Mouse (Mus musculus) frontal cortex, adult (tissue): Measurements from ENCODE around the gene Tenm4.

Source experiments
- ATAC-seq: cut with Nextera tagmentation; 2 replicates; pipeline ENCODE4 v1.9.2; 2017; ENCODE audit warnings: mild to moderate bottlenecking, moderate library complexity, mixed read lengths; ENCODE audit not compliant: low TSS enrichment

Gene Tenm4

DNA sequence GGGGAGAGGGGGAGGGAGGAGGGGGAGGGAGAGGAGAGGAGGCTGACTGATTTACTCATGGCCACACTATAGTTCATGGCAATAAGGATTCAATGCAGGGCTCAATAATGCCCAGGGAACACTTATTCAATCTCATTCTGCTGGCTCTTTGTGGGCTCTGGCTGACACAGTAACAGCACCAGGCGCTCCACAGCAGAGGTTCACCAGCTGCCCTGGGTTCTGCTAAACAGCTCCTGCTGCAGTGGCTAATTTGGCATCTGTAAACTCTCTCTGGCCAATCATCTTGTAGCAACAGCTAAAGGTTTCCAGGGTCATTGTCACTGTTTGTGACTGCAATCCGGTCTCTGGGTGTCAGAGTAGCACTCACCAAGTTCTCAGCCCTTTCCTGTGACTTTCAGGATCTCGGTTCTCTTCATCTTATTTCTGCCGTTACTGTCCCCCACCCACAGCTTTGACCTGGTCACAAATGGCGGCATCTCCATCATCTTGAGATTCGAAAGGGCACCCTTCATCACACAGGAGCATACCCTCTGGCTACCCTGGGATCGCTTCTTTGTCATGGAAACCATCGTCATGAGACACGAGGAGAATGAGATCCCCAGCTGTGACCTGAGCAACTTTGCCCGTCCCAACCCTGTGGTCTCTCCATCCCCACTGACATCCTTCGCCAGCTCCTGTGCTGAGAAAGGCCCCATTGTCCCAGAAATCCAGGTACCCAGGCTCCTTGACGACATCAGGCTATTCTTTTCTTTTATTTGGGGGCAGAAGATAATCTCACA lies 671.6 kb downstream of the Tenm4 start:
- no peak for ATAC-seq

DNA sequence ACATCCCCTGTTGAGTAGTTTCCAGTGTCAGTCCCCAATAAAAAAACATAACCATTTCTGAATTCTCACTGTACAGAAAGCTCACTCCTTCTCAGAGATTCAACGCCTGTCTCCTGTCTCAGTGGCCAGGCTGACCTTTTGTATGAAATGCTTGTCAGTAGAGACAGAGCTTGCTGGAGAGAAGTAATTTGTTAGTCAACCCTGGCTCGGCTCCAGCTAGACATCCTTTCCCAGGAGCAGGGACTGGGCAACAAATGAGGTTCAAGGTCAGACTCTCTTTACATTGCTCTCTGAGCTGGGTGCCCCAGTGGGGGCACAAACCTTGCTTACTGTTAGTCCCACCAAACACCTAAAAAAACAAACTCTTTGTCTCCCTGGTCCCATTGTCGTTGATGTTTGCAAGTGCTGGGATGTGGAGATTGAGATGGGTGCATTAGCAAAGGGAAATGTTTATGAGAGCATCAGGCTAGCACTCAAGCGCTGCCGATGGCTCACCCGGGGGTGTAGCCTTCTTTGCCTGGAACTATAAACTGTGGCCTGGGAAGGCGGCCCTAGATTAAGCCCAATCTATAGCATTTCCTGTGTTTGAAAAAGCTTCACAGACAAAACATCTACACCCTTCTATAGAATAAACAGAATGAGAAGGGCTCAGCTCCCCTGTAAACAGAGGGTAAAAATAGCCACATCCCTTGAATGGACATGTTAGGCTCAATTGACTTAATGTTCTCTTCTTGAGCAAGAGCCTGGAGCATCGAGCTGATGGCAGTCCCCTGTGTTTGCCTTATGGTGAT lies 673.3 kb downstream of the Tenm4 start:
- no peak for ATAC-seq

DNA sequence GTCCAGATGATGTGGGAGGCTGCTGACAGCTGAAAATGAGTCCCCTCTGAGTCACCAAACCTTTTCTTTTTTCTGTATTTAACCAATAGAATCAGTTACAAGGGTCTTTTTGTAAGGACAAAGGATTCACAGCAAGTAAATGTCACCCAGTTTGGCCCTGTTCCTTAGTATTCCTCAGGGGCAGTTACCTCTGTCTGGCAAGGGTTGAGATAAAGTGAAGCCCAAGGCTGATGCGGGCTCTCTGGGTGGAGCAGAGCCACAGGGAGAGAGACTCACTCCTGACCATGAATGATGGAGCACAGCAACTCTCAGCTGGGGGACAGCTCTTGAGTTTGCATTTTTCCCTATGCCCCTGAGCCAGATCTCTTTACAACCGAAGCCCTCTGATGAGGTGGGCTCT lies 681.7 kb downstream of the Tenm4 start:
- ATAC-seq, result no peak

DNA sequence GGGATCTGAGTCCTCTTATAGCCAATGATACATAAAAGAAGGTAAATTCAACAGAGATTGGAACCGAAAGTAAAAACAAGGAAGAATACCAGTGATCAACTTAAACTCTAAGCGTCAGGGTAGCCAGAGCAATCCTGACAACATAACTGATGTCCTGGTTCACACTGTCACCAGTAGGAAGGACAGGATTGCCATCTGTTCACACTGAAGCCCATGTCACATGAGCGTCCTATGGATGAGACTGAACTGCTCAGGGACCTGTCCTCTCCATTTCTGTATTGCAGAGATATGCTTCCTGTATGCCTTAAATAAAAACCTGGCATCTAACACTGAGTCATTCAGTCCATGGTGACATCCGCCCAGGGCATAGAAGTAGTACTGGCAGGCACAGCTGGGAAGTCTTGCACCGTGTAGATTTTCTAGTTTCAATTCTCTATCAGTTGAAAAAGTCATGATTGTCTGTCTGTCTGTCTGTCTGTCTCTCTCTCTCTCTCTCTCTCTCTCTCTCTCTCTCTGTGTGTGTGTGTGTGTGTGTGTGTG lies 684.9 kb downstream of the Tenm4 start:
- ATAC-seq, result no peak

DNA sequence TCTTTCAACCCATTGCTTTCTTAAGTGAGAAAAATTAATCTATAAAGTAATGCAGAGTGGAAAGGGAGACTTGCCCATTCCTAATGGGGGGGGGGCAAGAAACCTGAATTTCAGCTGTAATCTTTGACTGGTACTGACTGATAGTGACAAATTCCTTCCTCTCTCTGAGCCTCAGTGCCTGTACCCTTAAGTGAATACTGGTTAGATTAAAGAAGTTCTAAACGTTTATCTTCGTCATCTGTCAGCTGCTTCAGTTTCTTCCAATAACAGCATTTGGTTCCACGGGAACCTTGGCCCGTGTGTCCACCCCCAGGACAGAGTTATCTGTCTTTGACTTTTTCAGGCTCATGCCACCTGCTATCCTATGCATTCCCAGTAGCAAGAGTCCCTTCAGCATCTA lies 685.5 kb downstream of the Tenm4 start:
- ATAC-seq, result no peak

DNA sequence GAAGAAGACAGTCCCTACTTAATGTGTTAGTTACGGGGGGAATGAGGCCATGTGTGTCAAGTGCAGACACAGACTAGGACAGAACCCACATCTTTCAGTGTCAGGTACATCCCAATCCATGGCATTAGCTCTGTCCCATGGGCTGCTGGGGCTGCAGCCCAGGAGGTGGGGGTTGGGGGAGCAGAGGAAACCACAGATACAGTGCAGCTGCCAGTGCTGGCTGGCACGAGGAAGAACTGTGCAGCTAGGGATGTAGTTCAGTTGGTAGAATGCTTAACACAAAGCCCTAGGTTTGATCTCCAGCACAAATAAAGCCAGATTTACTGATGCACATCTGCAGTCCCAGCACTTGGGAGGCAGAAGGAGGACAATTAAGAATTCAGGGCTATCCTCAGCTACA lies 688.0 kb downstream of the Tenm4 start:
- no peak for ATAC-seq

DNA sequence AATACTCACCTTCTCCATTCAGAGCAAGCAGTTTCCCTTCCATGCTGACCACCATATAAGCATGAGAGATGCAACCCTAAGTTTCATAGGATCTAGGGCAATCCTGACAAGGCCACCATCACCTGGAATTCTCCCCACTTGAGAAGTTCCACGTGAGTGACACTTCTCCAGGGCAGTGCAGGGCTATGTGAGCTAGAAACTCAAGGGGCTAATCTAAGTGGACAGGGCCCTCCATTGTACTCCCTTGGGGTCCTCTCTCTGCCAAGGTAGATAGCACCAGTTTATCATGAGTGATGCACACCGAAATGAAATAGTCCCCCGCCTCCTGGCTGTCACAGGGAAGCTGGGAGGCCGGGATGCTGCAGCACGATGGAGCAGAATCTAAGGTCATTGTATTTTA lies 688.6 kb downstream of the Tenm4 start:
- no peak for ATAC-seq

DNA sequence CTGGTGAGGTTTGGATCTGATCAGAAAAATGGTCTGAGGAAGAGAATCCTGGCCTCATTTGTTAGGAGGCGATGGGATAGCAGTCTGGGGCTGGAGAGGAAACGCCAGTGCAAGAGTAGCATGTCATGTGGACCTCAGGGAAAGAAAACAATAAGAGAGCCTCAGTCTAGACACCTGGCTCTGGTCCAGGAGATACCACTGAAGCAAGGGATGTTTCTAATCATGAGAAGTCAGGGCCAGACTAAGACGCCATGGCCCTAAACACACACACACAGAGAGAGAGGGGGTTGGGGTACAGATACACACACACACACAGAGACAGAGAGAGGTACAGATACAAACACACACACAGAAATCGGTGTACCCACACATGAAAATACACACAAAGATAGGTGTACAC lies 689.6 kb downstream of the Tenm4 start:
- ATAC-seq, result no peak

DNA sequence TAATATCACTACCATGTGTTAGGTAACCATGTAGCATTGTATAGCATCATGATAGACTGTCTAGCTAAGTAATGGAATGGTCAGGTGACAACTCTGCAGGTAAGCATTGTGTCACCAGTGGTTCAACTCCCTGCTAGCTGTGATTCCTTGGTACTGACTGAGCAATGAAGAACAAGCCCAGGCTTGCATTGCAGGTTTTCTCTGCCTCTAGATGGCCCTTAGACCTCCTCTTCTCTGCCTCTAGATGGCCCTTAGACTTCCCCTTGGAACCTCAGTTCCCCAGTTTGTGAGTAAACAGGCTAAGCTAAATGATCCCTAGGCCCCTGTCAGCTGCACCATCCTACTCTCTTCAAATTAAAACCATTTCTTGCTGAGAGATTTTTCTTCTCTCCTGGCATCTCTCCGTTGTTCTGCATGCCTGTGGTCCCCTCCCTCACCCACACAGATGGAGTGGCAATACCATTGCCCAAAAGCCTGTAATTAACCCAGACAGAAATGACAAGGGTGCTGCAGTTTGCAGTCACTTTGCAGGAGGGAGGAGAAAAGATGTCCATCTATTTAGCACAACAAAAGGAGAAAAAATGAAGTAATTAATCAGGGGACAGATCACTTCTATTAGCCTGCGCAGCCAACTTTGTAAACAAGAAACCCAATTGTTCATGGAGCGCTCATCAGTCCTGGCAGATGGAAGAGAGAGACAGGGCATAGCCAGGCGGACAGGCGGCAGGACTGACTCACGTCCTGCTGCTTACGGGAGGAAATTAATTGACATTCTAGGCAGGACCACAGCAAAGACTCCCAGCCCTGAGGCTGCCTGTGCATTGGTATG lies 694.1 kb downstream of the Tenm4 start:
- peak; percentile 35 for ATAC-seq

DNA sequence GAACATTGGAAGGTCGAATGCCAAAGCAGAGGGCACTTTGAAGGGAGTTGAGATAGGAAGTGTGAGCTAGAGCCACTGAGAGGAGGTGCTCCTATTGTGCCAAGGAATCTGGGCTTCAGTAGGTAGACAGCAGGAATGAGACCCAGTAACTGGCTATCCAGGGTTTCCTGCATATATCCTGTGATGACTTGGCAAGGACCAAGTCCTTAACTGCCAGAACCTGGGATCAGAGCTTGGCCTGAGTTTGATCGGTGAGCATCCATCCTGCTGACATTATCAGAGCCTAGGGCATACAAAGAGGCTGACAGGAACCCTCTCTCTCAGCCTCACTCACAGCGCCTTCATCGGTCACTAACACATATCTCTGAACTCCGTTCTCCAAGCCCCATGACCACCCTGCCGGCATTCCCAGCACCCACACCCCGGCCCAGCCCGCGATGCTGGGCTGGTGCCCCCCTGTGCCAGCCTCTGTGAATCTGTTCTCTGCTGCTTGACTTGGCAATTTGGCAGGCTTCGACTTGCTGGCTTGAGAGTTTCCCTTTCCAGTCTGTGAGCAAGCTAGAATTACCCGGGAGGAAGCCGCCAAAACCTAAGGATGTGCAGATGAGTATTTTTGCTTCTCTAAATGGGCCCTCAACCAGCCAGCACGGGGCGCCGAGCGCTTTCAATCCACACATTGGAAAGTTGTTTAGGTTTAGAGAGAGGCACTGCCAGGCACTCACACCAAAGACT lies 698.2 kb downstream of the Tenm4 start:
- ATAC-seq, result peak; percentile 86

DNA sequence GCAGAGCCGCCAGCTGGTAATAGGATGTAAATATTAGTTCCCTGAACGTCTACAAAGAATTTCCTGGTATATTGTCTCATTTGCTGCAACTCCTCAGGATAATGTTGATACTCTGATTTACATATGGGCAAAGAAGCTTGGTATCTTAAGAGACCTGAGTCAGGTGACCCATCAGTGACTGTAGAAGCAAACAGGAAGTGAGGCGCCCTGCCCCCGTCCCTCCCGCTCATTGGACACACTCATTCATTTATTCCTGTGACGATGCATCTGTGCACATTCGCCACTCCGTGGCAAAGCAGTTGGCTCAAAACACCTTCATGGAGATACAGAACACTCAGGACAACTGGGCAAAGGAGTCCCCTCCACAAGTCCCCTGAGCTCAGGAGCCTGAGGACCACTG lies 699.4 kb downstream of the Tenm4 start:
- ATAC-seq, result no peak

DNA sequence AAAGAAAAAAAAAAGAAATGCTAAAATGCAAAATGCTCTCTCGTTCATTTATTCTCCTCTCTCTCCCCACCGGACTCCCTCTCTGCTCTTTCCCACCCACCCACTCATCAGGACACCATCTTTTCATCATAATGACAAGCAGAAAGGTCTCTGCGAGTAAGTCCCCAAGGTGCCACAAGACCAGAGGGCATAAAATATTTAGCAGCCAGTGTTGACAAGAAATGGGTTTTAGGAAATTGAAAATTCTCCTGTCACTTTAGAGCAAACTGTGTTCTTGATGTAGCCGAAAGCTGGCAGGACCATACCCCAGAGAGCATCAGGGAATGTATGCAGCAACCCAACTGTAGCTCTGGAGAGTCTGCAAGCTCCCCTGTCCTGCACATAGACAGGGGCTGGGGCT lies 700.0 kb downstream of the Tenm4 start:
- ATAC-seq, result no peak

DNA sequence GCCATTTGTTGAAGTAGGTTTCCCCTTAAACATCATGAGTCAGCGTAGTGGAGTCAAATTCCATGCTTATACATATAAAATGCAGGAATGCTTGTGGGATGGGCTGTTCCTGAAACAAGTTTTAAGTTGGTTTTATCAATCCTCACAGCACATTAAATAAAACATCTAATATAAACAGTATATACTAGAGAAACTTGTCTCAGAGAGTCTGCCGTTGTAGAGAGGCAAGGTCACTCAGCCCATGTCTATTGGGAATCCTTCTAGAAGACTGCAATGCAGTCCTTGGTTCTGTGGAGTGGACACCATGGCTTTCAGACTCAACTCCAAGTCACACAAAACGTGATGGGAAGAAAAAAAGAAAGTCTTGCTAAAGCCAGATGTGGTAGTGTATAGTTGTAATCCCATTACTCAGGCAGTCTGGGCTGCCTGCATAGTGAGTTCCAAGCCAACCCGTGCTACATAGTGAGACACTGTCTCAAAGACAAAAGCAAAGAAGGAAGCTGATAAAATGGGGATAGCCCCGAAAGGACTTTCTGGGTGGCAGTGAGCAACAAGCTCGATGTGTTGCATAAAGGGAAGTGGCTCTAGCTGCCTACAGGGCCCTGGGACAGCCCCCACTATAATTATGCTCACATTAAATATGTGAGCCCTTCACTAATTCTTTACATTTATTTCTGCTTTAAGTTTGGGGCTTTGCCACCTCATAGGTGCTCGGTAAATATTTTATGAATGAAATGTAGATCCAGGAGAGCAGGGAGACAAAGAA lies 707.6 kb downstream of the Tenm4 start:
- ATAC-seq, result no peak

DNA sequence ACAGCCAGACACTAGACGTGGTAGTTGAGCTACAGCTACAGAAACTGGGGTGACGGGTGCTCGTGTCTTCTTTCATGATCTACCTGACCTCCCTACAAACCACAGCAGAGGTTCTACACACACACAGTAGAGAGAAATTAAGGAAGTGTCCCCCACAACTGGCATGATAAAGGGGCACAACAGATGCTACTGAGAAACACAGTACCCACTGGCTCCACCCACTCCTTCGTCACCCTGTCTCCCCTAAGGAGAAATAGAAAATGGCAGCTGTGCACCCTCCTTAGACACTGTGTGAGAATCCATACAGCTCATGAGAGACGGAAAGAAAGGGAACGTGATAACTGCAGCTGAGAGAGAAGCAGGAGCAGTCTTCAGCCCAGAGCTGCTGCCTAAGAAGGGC lies 708.5 kb downstream of the Tenm4 start:
- no peak; the same call in 1 of the 2 replicates for ATAC-seq

DNA sequence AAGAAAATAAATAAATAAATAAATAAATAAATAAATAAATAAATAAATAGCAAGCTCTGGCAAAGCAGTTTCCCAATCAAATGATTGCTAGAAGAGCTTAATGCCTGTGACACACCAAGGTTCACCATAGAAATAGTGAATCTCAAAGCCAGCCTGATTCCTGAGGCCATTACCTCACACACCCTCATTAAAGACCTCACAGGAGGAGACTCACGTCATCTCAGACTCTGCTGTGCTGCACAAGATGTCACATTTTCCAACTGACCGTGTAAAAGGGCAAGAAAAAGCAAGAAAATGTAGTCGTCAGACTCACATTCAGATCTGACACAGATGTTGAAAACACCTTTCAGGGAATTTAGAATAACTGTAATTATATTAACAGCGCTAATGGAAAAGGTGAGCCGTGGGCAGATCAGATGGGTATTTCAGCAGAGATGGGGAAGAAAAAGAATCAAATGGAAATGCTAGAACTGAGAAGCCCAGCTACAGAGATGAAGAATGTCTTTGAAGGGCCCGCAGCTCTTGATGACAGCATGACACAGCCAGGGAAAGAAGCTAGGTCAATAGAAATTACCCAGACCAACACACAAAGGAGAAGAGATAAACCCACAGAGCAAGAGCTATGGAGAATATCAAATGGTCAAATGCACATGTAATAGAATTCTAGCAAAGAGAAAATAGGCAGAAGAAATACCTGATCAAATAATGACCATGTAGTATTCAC lies 709.3 kb downstream of the Tenm4 start:
- no peak for ATAC-seq

DNA sequence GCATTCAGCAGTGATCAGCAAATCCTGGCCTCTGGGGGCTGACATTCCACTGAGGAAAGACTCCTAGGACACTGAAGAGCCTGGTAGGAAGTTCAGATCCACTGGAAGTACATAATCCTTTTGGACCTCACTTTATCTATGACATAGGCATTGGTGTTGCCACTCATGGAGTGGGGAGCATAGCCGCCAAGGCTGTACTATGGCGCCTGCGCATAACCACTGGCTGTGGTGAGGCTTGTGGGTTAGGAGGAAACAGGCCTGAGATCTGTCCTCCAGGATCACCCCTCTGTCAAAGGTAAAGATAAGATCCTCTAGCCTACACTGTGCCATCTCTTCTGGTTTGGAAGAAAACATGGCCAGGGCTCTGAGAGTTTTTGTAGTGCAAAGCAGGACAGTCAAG lies 712.3 kb downstream of the Tenm4 start:
- no peak for ATAC-seq

DNA sequence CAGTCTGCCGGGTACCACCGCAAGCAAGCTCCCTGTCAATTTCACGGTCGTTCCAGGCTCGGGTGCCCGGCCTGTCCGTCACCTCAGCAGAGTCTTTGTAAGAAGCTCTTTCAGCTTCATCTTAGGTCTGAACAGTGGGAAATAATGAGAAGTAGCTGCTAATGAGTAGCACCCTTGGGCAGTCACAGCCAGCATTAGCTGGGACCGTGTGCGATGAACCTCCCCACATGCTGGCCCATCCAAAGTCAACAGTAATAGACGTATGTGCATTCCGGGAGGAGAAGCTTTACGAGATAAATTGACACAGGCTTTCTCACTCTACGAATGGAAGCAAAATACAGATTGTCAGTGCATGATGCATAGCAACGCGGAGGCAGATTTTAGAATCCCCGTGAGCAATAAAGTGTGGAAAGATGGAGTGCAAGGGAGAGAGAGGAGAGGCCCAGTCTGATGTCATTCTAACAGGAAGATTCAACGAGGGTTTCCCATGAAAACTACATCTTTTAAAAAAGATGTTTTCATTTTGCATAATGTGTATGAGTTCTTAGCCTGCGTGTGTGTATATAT lies 716.1 kb downstream of the Tenm4 start:
- peak; percentile 42; the same call in 1 of the 2 replicates for ATAC-seq

DNA sequence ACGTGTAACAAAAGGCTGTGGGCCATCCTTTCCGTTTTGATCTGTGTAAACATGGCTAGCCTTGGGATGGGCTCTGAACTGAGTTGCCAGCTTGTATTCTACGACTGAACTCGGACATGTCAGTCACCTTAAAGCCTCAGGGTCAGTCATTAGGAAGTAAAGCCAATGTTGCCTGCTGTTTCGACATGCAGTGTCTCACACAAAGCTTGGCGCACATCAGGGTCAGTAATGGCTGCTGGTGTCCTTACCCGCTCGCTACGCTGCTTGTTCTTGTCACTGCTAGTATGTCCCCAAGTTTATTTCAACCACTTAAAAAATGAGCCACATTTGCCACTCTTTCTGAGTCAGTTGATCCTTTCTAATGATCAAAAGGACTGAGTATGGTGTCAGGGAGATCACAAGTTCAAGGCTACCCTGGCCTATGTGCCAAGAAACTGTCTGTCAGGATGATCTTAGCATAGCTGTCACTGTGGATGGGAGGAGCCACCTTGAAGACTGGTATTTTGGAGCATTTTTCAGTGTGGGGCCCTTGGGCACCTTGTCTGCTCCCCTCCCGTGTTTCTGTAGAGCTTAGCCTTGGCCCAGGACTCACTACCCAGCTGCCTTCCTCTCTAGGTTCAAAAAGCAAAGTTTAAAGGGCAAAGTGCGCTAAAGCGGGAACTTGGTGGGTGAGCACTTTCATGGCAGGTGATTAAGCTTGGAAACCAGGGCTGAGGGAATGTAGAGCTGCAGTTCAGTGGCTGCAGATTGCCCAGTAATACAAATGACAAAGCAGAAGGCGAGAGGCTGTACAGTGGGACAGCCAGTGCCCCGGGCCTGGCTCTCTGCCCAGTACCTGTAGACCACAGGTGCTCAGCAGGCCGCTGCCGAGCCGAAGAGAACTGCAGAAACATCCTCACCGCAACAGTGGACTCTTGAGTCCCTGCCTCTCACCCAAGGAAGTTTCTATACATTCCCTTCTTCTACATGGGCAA lies 718.3 kb downstream of the Tenm4 start:
- ATAC-seq, result no peak
